Mouse (Mus musculus): ENCODE data around the gene Slc7a11. TPM values are rescaled to one million over a fixed set of nuclear protein-coding genes. Genes with fewer than 3 reads are reported as not detected.

Gene Slc7a11
- total and polyA plus RNA-seq, 3 experiments, result 0.03 to 0.98 (median 0.38) TPM

- ATAC-seq (ENCODE audit: extremely low read depth, insufficient number of reproducible peaks, low FRiP score, poor library complexity, severe bottlenecking) (no peak), DNase-seq (ENCODE audit: low spot score) (no peak)
- no peaks in the 10 kb centered on the region for H3K36me3 ChIP-seq (replicated peaks)
- no peak overlapping the region for H3K4me3 ChIP-seq (ENCODE audit: low read depth, low read length)
- no peaks in the 10 kb centered on the region for H3K27me3 ChIP-seq (ENCODE audit: insufficient read depth, low read length)
- H3K4me1 ChIP-seq (ENCODE audit: insufficient read depth, low read depth, low read length), result no peaks in the 10 kb centered on the region
- no peak for TF ChIP-seq TAL1 (conservative IDR thresholded peaks at IDR 0.05; ENCODE audit: low read depth, low read length)
- no peak for TF ChIP-seq GATA1 (IDR thresholded peaks at IDR 0.05; ENCODE audit: borderline replicate concordance, low read length)
- TF ChIP-seq CTCF (IDR thresholded peaks at IDR 0.05; ENCODE audit: low read depth, low read length), result no peak
- no peak for TF ChIP-seq POLR2AphosphoS5 (IDR thresholded peaks at IDR 0.05; ENCODE audit: insufficient replicate concordance, low read depth, low read length)
- TF ChIP-seq GATA2 (IDR thresholded peaks at IDR 0.05; ENCODE audit: borderline replicate concordance, low read depth, low read length), result no peak
- no peaks in the 10 kb centered on the region for H3K9me3 ChIP-seq (replicated peaks)
Observed at GRCm38 (mm10) chr3:50421480-50422277, 21.7 kb downstream of the Slc7a11 start.

- ATAC-seq (ENCODE audit: extremely low read depth, insufficient number of reproducible peaks, low FRiP score, poor library complexity, severe bottlenecking) (no peak), DNase-seq (ENCODE audit: low spot score) (no peak)
- Histone ChIP-seq H3K27me3 (ENCODE audit: insufficient read depth, low read length) (no peaks in the 10 kb centered on the region), H3K9me3 (replicated peaks) (no peaks in the 10 kb centered on the region), H3K4me1 (ENCODE audit: insufficient read depth, low read depth, low read length) (no peaks in the 10 kb centered on the region), H3K4me3 (ENCODE audit: low read depth, low read length) (no peak overlapping the region), H3K36me3 (replicated peaks) (no peaks in the 10 kb centered on the region)
- TF ChIP-seq CTCF (IDR thresholded peaks at IDR 0.05; ENCODE audit: low read depth, low read length) (no peak), POLR2AphosphoS5 (IDR thresholded peaks at IDR 0.05; ENCODE audit: insufficient replicate concordance, low read depth, low read length) (no peak), TAL1 (conservative IDR thresholded peaks at IDR 0.05; ENCODE audit: low read depth, low read length) (no peak), GATA2 (IDR thresholded peaks at IDR 0.05; ENCODE audit: borderline replicate concordance, low read depth, low read length) (no peak), GATA1 (IDR thresholded peaks at IDR 0.05; ENCODE audit: borderline replicate concordance, low read length) (no peak)
Observed at GRCm38 (mm10) chr3:50419161-50419560, 24.3 kb downstream of the Slc7a11 start.

- TF ChIP-seq CTCF (IDR thresholded peaks at IDR 0.05; ENCODE audit: low read depth, low read length) (no peak), GATA1 (IDR thresholded peaks at IDR 0.05; ENCODE audit: borderline replicate concordance, low read length) (no peak), GATA2 (IDR thresholded peaks at IDR 0.05; ENCODE audit: borderline replicate concordance, low read depth, low read length) (no peak), POLR2AphosphoS5 (IDR thresholded peaks at IDR 0.05; ENCODE audit: insufficient replicate concordance, low read depth, low read length) (no peak), TAL1 (conservative IDR thresholded peaks at IDR 0.05; ENCODE audit: low read depth, low read length) (no peak)
- H3K4me1 ChIP-seq (ENCODE audit: insufficient read depth, low read depth, low read length), result no peaks in the 10 kb centered on the region
- DNase-seq (ENCODE audit: low spot score) (no peak), ATAC-seq (ENCODE audit: extremely low read depth, insufficient number of reproducible peaks, low FRiP score, poor library complexity, severe bottlenecking) (no peak)
- no peak overlapping the region for H3K4me3 ChIP-seq (ENCODE audit: low read depth, low read length)
- H3K9me3 ChIP-seq (replicated peaks), result no peaks in the 10 kb centered on the region
- H3K27me3 ChIP-seq (ENCODE audit: insufficient read depth, low read length), result no peaks in the 10 kb centered on the region
- no peaks in the 10 kb centered on the region for H3K36me3 ChIP-seq (replicated peaks)
Observed at GRCm38 (mm10) chr3:50406771-50407170, 36.6 kb downstream of the Slc7a11 start.

GRCm38 (mm10) chr3:50405915-50406314 is 37.5 kb downstream of the Slc7a11 start:
- H3K9me3 ChIP-seq (replicated peaks), result no peaks in the 10 kb centered on the region
- no peak for TF ChIP-seq POLR2AphosphoS5 (IDR thresholded peaks at IDR 0.05; ENCODE audit: insufficient replicate concordance, low read depth, low read length)
- no peak for TF ChIP-seq CTCF (IDR thresholded peaks at IDR 0.05; ENCODE audit: low read depth, low read length)
- no peak for TF ChIP-seq GATA1 (IDR thresholded peaks at IDR 0.05; ENCODE audit: borderline replicate concordance, low read length)
- TF ChIP-seq GATA2 (IDR thresholded peaks at IDR 0.05; ENCODE audit: borderline replicate concordance, low read depth, low read length), result no peak
- no peak for TF ChIP-seq TAL1 (conservative IDR thresholded peaks at IDR 0.05; ENCODE audit: low read depth, low read length)
- ATAC-seq (ENCODE audit: extremely low read depth, insufficient number of reproducible peaks, low FRiP score, poor library complexity, severe bottlenecking) (no peak), DNase-seq (ENCODE audit: low spot score) (no peak)
- no peaks in the 10 kb centered on the region for H3K36me3 ChIP-seq (replicated peaks)
- no peaks in the 10 kb centered on the region for H3K27me3 ChIP-seq (ENCODE audit: insufficient read depth, low read length)
- no peaks in the 10 kb centered on the region for H3K4me1 ChIP-seq (ENCODE audit: insufficient read depth, low read depth, low read length)
- H3K4me3 ChIP-seq (ENCODE audit: low read depth, low read length), result no peak overlapping the region

- no peak for DNase-seq (ENCODE audit: low spot score)
- TF ChIP-seq POLR2AphosphoS5 (IDR thresholded peaks at IDR 0.05; ENCODE audit: insufficient replicate concordance, low read depth, low read length) (no peak), GATA2 (IDR thresholded peaks at IDR 0.05; ENCODE audit: borderline replicate concordance, low read depth, low read length) (no peak), GATA1 (IDR thresholded peaks at IDR 0.05; ENCODE audit: borderline replicate concordance, low read length) (no peak), CTCF (IDR thresholded peaks at IDR 0.05; ENCODE audit: low read depth, low read length) (no peak), TAL1 (conservative IDR thresholded peaks at IDR 0.05; ENCODE audit: low read depth, low read length) (no peak)
Observed at GRCm38 (mm10) chr3:50388786-50389185, 54.6 kb downstream of the Slc7a11 start.

GRCm38 (mm10) chr3:50388288-50388687 is 55.1 kb downstream of the Slc7a11 start:
- H3K27me3 ChIP-seq (ENCODE audit: insufficient read depth, low read length), result no peaks in the 10 kb centered on the region
- DNase-seq (ENCODE audit: low spot score) (no peak), ATAC-seq (ENCODE audit: extremely low read depth, insufficient number of reproducible peaks, low FRiP score, poor library complexity, severe bottlenecking) (no peak)
- H3K9me3 ChIP-seq (replicated peaks), result peaks cover 4% of the 10 kb centered on the region
- no peak overlapping the region for H3K4me3 ChIP-seq (ENCODE audit: low read depth, low read length)
- TF ChIP-seq GATA2 (IDR thresholded peaks at IDR 0.05; ENCODE audit: borderline replicate concordance, low read depth, low read length), result no peak
- TF ChIP-seq GATA1 (IDR thresholded peaks at IDR 0.05; ENCODE audit: borderline replicate concordance, low read length), result no peak
- TF ChIP-seq CTCF (IDR thresholded peaks at IDR 0.05; ENCODE audit: low read depth, low read length), result no peak
- TF ChIP-seq POLR2AphosphoS5 (IDR thresholded peaks at IDR 0.05; ENCODE audit: insufficient replicate concordance, low read depth, low read length), result no peak
- H3K4me1 ChIP-seq (ENCODE audit: insufficient read depth, low read depth, low read length), result no peaks in the 10 kb centered on the region
- no peaks in the 10 kb centered on the region for H3K36me3 ChIP-seq (replicated peaks)

More at GRCm38 (mm10) chr3:50388786-50389185, 54.6 kb downstream of the Slc7a11 start:
- Histone ChIP-seq H3K4me3 (ENCODE audit: low read depth, low read length) (no peak overlapping the region), H3K4me1 (ENCODE audit: insufficient read depth, low read depth, low read length) (no peaks in the 10 kb centered on the region), H3K9me3 (replicated peaks) (peaks cover 4% of the 10 kb centered on the region), H3K36me3 (replicated peaks) (no peaks in the 10 kb centered on the region), H3K27me3 (ENCODE audit: insufficient read depth, low read length) (no peaks in the 10 kb centered on the region)
- ATAC-seq (ENCODE audit: extremely low read depth, insufficient number of reproducible peaks, low FRiP score, poor library complexity, severe bottlenecking), result no peak
